Mouse (Mus musculus): ENCODE results near the gene Ccdc24.
A peak's percentile ranks its signal among the peaks of the same experiment; 100 is the strongest.

Gene Ccdc24

DNA sequence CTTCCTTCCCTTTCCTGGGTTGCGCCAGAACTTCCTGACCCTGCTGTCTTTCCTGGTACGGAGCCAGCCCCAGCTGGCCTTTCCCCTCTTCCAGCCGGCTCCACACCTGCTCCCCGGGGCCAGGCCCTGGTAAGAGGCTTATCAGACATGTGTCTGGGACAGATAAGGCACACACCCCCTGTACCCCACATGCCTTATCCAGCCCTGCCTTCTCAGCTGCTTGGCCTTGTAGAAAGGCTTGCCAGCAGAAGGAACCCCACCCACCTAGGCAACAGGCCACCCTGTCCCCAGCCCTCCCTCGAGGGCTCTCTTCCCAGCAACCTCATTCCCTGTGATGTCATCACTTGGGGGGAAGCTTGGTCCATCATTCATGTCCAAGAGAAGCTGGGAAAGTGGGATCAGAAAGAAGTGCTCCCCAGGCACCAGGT lies 42.2 kb downstream of the Ccdc24 start:
- peak; percentile 74 for DNase-seq (ENCODE audit: low spot score)

DNA sequence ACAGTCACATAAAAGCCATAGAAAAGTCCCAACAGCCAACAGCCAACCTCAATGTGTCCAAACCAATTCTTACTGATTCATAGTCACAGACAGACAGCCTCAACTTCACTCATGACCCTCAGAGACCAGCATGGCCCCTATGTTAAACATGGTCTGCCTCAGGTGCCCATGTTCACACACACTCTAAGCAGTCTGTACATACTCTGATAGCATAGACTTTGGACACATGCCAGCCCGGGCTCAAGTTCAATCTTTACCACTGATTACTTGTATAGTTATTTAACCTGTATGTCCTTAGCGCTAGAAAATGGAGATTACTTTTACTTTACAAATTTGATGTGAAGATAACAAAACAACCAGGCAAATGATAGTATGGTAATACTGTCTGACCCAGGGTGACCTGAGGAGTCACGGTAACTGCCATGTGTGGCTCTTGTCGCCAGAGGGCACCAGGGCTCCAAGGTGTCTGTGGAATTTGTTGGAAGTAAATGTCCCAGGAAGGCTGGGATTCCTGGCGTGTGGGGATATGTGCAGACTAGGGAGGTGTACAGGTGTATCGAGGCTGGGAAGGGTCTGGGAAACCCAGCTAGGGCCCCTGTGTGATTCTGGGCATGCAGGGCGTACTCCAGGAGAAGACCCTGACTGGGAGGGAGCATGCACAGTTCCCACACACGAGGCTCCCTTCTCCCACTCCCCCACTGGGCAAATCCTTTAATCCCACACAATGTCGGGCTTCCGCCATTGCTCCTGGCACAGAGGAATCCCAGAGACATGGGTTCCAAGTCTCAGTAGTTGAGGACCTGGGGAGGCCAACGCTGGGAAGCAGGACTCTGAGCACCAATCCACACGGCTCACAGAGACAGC lies 42.9 kb downstream of the Ccdc24 start:
- peak; percentile 67 for DNase-seq (ENCODE audit: low spot score)

DNA sequence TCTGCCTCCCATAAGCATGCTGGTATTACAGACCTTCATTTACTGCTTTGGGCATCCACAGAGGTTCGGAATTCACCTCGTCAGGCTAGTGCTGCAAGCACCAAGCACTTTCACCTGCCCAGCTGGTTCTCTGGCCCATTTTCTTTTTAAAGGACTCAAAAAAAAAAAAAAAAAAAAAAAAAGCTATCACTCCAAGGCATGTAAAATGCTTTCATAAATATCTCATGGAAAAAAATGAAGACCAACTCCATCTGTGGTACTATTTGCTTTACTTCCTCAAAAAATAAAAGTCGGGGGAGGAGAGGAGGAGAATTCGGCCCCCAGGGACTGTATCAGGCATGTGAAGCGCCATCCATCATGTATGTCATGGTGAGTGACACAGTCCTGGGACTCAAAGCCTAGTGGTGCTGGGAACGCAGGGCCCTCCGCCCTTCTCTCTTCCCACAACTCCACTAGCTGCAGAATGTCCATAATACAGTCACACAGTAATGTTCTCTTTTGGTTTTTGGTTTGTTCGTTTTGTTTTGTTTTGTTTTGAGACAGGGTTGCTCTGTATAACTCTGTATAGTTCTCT lies 43.7 kb downstream of the Ccdc24 start:
- no peak for DNase-seq (ENCODE audit: low spot score)

DNA sequence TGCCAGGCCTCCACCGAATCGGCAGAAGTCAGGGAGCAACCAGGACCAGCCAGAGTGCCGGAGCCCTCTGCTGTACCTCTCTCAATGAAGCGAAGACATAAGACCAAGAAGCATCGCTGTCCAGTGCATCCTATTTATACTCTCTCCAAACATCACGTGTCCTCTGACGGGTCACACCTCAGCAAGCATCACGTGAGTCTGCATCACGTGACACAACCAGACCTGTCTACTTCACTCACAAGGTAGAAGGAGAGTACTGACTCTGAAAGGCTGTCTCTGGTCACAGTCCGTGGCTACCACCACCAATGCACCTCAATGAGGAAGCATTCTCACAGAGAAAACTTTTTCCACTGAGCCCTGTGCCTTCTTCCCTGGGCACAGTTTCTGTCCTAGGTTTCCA lies 54.3 kb downstream of the Ccdc24 start:
- DNase-seq (ENCODE audit: low spot score) = no peak

DNA sequence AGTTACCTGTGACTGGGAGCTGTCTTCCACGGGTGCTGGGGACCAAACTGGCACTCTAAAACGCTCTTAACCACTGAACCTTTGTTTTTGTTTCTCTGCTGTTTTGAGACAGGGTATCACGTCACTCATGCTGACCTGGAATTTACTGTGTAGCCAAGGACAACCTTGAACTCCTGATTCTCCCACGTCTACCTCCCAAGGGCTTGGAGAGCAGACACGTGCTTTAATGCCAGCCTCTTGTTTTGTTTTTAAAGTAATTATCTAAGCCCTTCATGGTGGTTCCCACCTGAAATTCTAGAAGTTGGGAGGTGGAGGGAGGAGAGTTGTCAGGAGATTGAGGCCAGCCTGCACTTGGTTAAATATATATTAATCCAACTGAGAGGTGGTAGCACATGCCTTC lies 55.6 kb downstream of the Ccdc24 start:
- DNase-seq (ENCODE audit: low spot score) = no peak
